Mouse (Mus musculus) ES-Bruce4 (cell line): ENCODE results near the gene Tiam1.

Source experiments
- CTCF ChIP-seq: IDR thresholded peaks from one replicate; pipeline ENCODE4 v1.8.1; 2011; ENCODE audit warnings: low read depth, low read length
- EP300 ChIP-seq: IDR thresholded peaks from 2 replicates; pipeline ENCODE4 v1.6.1; 2011; ENCODE audit warnings: low read depth, low read length; ENCODE audit not compliant: insufficient read depth
- POLR2A ChIP-seq: IDR thresholded peaks from one replicate; pipeline ENCODE4 v1.8.1; 2011; ENCODE audit warnings: low read length; ENCODE audit not compliant: insufficient read depth

DNA sequence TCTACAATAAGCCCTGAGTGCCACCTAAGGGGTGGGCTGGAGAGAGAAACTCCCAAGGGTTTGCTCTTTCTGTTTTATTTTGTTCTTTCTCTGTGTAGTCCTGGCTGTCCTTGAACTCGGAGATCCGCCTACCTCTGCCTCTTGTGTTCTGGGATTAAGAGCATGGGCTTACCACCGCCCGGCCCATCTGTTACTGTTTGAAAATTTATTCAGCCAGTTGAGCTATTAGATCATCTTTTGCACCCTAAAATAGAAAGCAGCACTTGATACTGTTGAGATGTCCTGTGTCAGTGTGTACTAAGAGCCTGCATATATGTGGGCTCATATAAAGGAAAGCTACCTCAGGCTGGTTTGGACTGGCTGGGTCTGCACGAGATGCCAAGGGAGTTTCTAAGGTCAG, 303.7 kb downstream of the Tiam1 start:
- no peak for TF ChIP-seq POLR2A
- no peak for TF ChIP-seq EP300
- TF ChIP-seq CTCF, result no peak
